Mouse (Mus musculus) left cerebral cortex, postnatal 10 days (tissue): ENCODE data around the gene Ppfia3. TPM values are rescaled to one million over a fixed set of nuclear protein-coding genes. Genes with fewer than 3 reads are reported as not detected.

ENCODE experiments used
- DNase-seq, 2 experiments: peaks; one replicate each; pipeline ENCODE4 v3.0.0; 2021 to 2022; ENCODE audit warnings: low spot score in 2 of 2, mixed read lengths in 1 of 2; ENCODE audit errors: extremely low spot score in 1 of 2
- intact Hi-C: fragments of 180-260 bp; cut with DNase I; formaldehyde crosslinking; loops from one replicate; pipeline ENCODE4 v1.15.1; 2025
- total RNA-seq, 2 experiments: library from RNA; stranded (reverse); gene quantifications; 2 replicates each; pipeline ENCODE4 v1.2.3; 2021

The Ppfia3 gene
- total RNA-seq, 2 experiments from 2014 or later: 142 to 147 TPM

DNA sequence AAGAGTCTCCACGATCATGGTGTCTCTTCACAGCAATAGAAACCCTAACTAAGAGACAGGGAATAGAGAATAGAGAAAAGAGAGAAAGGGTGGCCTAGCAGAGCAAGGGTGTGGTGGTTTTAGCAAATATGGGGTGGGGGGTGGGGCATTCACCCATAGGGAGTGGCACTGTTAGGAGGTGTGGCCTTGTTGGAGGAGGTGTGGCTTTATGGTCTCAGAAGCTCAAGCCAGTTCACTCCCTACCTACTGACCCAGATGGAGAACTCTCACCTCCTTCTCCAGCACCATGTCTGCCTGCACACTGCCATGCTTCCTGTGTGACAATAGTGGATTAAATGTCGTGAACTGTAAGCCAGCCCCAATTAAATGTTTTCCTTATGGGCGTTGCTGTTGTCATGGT, 69.3 kb downstream of the Ppfia3 start:
- intact Hi-C loops: no loop called here
- DNase-seq: no peak

DNA sequence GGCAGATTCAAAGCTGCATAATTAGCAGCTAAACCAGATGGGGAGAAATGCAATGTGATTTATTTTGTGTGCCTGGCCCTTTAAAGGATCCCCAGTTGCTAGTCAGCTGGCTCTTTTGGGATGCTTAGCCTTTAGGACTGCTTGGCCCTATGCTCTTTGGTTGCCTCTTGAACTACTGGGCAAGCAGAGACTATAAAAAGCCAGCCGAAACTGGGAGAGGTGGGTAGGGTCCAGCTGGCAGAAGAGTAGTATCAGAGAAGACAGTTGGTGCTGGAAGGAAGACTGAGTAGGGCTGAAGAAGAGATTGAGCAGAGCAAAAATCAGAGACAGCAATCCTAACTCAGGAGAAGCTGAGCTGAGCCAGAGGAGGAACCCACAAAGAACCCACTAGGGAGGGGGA, 70.2 kb downstream of the Ppfia3 start:
- no peak for DNase-seq
- intact Hi-C loops: no loop called here

Other genes with a start within 250 kb of the Ppfia3 start
- 100 to 1,000 TPM; 482 to 530 TPM for gene Rps11, start 242.6 kb downstream of the Ppfia3 start, total RNA-seq
- gene Rpl13a, start 238.3 kb downstream of the Ppfia3 start, total RNA-seq: 100 to 1,000 TPM; 739 TPM
- gene Gm45713, start 230.8 kb downstream of the Ppfia3 start, total RNA-seq: not detected
- gene Flt3l, start 230.6 kb downstream of the Ppfia3 start, total RNA-seq: 1 to 10 TPM; 2.7 to 3.3 TPM
- gene Pih1d1, start 212.7 kb downstream of the Ppfia3 start, total RNA-seq: 10 to 100 TPM; 60.0 to 66.7 TPM
- gene Aldh16a1, start 212.4 kb downstream of the Ppfia3 start, total RNA-seq: 10 to 100 TPM; 13.3 to 16.7 TPM
- gene Slc17a7, start 203.1 kb downstream of the Ppfia3 start, total RNA-seq: 1,000 to 10,000 TPM; 1,057 to 1,070 TPM
- gene Gfy, start 187.4 kb downstream of the Ppfia3 start, total RNA-seq: under 1 TPM in 1 of 2 experiments, not detected in 1; 0.17 TPM
- not detected for gene Pth2, start 186.0 kb downstream of the Ppfia3 start, total RNA-seq
- 1 to 10 TPM; 2.0 to 2.3 TPM for gene Ccdc155, start 162.1 kb downstream of the Ppfia3 start, total RNA-seq
- 10 to 100 TPM; 16.3 to 18.7 TPM for gene Dkkl1, start 154.9 kb downstream of the Ppfia3 start, total RNA-seq
- gene Tead2, start 151.3 kb downstream of the Ppfia3 start, total RNA-seq: 1 to 10 TPM; 6.6 to 6.8 TPM
- gene Cd37, start 127.9 kb downstream of the Ppfia3 start, total RNA-seq: 1 to 10 TPM; 4.1 to 4.3 TPM
- gene Slc6a16, start 125.9 kb downstream of the Ppfia3 start, total RNA-seq: 1 to 10 TPM; 1.4 to 1.7 TPM
- gene Slc6a21, start 89.5 kb downstream of the Ppfia3 start, total RNA-seq: under 1 TPM; 0.41 to 0.60 TPM
- gene Trpm4, start 33.2 kb downstream of the Ppfia3 start, total RNA-seq: 10 to 100 TPM; 20.5 to 32.2 TPM
- 1 to 10 TPM in 1 of 2 experiments, under 1 TPM in 1; 0.99 to 1.3 TPM for gene Hrc, start 31.7 kb downstream of the Ppfia3 start, total RNA-seq
- 100 to 1,000 TPM; 176 to 192 TPM for gene Lin7b, start 3.6 kb upstream of the Ppfia3 start, total RNA-seq
- gene Snrnp70, start 28.7 kb upstream of the Ppfia3 start, total RNA-seq: 100 to 1,000 TPM; 352 to 384 TPM
- gene Kcna7, start 38.6 kb upstream of the Ppfia3 start, total RNA-seq: not detected
- not detected for gene Ntf5, start 46.7 kb upstream of the Ppfia3 start, total RNA-seq
- gene Lhb, start 53.8 kb upstream of the Ppfia3 start, total RNA-seq: not detected
- gene Gys1, start 67.8 kb upstream of the Ppfia3 start, total RNA-seq: 10 to 100 TPM; 16.9 to 17.3 TPM
- gene Ruvbl2, start 71.1 kb upstream of the Ppfia3 start, total RNA-seq: 10 to 100 TPM; 31.3 to 41.1 TPM
- 100 to 1,000 TPM; 445 to 456 TPM for gene Ftl1, start 92.9 kb upstream of the Ppfia3 start, total RNA-seq
- 10 to 100 TPM; 86.0 to 93.8 TPM for gene Bax, start 99.9 kb upstream of the Ppfia3 start, total RNA-seq
- not detected for gene Tulp2, start 114.9 kb upstream of the Ppfia3 start, total RNA-seq
- not detected for gene Gm45808, start 119.8 kb upstream of the Ppfia3 start, total RNA-seq
- 1 to 10 TPM; 3.0 to 3.1 TPM for gene Dhdh, start 121.8 kb upstream of the Ppfia3 start, total RNA-seq
- 100 to 1,000 TPM; 114 to 127 TPM for gene Nucb1, start 143.4 kb upstream of the Ppfia3 start, total RNA-seq
- gene Ppp1r15a, start 159.2 kb upstream of the Ppfia3 start, total RNA-seq: 10 to 100 TPM; 25.5 to 28.5 TPM
- 1 to 10 TPM; 1.3 to 2.7 TPM for gene Plekha4, start 159.3 kb upstream of the Ppfia3 start, total RNA-seq
- gene Hsd17b14, start 187.9 kb upstream of the Ppfia3 start, total RNA-seq: under 1 TPM in 1 of 2 experiments, not detected in 1; 0.93 TPM
- gene Bcat2, start 203.1 kb upstream of the Ppfia3 start, total RNA-seq: 10 to 100 TPM; 20.9 to 21.8 TPM
- gene Fgf21, start 248.5 kb upstream of the Ppfia3 start, total RNA-seq: not detected